Mouse (Mus musculus) MEL-GATA-1-ER (cell line): ENCODE measurements around the gene Msrb3.
"Not testable (repeated sequence)": the region's sequence is repeated elsewhere in the genome, so short reads cannot be mapped to it uniquely, and the experiment has no call there.

Source experiments
- DNase-seq: peaks from one replicate; pipeline ENCODE4 v3.0.0-alpha.2; 2012; ENCODE audit warnings: low read depth; ENCODE audit errors: extremely low read depth

The Msrb3 gene

DNA sequence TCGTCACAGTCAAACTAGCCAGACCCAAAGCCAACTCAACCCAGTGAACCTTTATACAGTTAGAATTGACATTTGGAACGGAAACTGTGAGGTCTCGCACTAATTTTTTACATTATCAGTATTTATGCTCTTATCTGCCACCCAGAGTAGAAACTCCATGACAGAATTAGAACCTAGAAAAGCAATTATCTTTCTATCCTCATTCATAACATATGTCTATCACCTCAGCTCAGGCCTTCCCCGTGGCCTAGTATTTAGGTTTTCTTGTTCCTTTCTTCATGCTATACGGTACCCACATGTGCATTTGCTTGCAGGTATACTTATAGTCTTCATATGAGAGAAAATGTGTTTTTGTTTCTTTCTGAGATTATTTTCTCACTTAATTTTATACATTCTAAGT is 146.4 kb downstream of the Msrb3 start:
- no peak for DNase-seq

DNA sequence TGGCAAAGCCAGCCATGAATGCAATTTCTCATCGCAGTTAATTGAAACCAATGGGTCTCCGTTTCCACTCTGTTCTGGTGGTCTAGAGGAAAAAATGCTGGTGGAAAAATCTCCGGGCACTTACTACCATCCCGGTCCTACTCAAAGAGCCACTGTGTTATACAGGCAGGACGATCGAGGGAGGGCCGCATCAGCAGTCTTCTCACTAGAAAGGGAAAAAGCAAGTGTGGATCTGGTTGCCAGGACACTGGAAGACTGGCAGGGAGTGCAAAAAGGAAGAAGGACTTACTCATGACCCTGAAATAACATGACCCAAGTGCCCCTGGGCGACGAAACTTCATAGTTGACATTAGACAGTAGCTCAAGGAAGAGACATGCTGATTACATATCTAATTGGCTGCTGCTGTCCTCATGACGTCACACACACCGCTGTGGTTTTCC is 147.1 kb downstream of the Msrb3 start:
- DNase-seq, result no peak

DNA sequence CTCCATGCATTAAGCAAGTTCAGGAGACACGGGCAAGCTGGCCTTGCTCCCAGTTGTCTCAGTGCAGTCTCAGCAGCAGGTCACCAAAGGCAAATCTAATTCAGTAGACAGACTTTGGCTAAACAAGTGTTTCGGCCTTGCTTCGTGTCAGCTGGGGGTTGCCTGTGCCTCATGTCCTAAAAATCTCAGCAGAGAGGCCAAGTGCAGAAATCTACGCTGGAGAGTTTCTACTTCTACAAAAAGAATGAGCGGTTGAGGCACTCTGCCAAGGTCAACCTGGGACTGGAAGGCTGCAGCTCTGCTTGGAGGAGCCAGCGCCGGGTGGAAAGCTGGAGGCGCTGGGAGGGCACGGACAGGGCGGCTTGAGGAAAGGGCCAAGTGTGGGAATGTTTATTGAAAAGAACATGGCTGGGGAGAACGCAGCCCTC is 147.6 kb downstream of the Msrb3 start:
- DNase-seq, result no peak

DNA sequence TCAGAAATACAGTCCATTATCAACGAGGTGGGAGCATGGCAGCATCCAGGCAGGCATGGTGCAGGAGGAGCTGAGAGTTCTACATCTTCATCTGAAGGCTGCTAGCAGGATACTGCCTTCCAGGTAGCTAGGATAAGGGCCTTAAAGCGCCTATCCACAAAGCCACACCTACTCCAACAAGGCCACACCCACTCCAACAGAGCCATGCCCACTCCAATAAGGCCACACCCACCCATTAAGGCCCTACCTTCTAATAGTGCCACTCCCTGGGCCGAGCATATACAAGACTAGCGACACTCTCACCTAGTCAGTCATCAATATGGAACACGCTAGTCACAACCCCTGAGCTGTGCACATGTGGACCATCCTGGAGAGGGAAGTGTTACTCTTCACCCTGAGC is 149.3 kb downstream of the Msrb3 start:
- not testable (repeated sequence) for DNase-seq

DNA sequence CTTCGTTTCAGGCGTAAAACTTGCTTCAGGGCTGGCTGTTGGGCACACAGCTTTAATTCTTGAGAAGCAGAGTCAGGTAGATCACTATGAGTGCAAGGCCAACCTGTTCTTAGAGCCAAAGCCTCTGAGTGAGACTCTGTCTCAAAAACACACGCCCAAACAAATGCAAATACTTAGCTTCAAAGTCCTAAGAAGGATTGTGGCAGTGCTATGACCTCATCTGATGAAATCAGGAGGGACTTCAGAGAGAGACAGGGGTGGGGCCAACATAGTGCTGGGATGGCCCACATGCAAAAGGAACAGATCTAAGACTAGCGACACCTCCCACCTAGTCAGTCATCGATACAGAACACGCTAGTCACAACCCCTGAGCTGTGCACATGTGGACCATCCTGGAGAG is 150.7 kb downstream of the Msrb3 start:
- DNase-seq, result no peak

DNA sequence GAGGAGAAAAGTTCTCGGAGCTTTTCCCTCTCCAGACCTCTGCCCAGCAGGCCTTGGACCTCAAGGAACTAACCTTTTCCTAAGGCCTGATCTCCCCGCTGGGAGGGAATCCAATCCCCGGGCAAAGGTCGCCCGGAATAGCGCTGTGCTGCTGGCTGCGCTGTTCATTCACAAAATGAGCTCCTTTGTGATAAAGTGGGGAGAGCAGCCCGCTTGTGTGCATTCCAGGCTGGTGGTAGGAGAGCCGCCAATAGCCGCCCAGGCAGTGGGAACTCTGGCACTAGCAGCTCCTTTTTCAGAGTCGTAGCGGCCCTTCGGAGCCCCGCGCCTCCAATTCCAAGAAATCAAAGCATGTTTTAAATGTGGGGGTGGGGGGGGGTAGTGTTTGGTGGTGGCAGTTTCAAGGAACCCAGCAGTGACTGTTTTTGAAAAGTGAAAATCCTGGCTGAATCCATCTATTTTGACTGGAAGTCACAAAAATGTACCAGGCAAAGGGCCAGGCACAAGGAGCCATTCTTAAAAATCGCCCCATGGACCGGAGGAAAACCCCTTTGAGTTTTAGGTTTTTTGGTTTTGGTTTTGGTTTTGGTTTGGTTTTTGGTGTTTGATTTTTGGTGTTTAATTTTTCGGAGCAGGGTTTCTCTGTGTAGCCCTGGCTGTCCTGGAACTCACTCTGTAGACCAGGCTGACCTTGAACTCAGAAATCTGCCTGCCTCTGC is 153.6 kb downstream of the Msrb3 start:
- no peak for DNase-seq

DNA sequence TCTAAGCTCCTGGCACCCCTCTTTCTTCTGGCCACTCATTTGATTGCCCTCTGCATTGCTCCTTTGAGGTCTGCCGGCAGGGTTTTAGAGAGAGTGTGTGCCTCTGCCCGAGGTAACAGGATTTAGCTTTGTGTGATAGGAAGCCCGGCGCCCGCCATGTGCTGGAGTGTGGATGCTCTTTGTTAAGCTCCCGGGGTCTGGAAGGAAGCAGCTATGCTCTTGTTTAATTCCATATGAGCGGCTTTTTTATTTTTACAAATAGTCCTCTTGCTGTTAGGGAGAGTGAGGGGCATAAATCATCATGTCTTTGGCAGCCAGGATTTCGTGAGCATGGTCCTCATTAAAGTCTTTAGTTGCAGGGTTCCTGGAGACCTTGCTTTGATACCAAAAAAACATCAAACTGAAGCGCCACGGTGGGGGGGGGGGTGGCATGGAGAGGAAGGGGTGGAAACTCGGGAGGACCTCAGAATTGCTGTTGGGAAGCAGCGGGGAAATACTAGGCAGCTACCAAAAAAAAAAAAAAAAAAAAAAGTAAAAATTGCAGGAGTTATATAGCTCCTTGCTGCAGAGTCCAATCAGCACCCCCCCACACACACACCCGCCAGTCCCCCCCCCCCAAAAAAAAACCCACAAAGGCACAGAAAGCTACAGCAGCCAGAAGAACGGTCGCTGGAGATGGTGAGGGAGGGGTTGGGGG is 154.3 kb downstream of the Msrb3 start:
- no peak for DNase-seq

DNA sequence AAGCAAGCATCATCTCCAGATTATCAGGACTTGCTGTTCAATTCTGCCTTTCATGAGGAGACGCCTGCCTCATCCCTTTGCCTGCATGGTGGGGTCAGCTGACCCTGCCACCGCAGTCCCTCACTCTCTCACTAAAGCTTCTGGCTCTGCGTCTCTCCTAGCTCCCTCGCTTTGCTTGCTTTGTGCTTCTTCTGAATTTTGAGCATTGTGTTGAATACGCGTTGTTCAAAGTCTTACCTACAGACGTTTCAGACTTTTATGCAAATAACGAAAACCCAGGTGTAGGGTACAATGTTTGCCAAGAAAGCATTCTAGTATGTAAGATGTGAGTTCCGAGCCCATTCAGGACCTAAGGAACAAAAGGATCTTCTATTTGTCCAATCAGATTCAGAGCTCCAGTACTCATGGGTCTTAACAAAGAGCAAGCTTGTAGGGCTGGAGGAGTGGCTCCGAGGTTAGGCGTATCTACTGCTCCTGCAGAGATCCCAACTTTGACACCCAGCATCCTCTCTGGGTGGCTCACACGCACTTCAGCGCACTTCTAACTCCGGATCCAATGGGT is 162.3 kb downstream of the Msrb3 start:
- DNase-seq, result no peak

DNA sequence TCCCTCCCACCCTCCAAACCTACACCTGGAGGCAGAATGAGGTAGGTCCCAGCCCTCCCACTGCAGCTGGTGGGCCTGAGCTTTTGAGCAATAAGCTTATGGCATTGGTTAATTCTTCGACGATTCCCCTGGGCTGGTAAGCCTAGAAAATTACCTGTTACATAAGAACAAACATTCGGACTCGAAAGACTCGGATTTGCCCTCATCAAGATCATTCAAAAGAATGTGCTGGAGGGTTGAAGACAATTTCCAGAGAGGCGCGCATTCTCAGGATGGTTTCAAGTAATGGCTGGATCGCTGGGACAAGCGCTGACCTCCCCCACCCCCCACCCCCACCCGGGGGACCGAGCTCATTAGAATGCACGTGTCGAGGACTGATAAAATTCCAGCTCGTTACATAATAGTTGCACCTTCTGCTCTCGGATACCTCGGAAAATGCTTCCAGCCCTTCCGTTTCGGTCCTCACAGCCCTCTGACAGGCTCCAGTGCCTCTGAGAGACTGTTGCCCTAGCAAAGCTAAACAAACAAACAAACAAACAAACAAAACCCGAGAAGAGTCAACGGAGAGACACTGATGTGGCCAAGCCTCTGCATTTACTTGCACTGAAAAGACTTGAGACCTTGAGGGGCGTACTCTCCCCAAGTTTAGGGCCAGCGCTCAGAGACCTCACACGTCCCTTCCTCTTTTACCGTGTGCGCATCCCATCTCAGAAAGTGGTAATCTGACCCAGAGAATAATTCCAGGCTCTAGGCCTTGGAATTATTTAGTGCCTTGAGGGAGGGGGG is 163.0 kb downstream of the Msrb3 start:
- DNase-seq, result no peak

DNA sequence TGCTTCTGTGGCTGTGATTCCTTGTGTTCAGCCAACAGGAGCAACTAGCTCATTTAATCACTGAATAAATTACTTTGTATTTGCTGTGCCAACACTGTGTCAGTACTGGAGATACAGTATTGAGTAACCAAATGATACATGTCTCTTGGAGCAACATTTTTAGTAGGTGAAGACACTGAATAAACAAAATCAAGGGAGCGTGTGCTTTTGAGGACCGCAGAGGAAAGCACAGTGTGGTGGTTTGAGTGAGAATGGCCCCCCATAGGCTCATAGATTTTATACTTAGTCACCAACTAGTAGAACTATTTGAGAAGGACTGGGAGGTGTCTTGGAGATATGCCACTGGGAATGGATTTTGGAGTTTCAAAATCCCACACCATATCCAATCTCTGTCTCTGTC is 164.5 kb downstream of the Msrb3 start:
- DNase-seq, result no peak
